Mouse (Mus musculus): ENCODE measurements around the gene Cage1.

The Cage1 gene

GRCm38 (mm10) chr13:38037044-38037687 lies at the start of gene Cage1:
TSS of gene Cage1 (minus strand) at chr13:38037069.
- DNase-seq (ENCODE audit: low spot score) = peak; percentile 97

GRCm38 (mm10) chr13:38081161-38081560 lies 44.3 kb upstream of the Cage1 start:
- DNase-seq (ENCODE audit: low spot score) = no peak

- DNase-seq (ENCODE audit: low spot score) = no peak
Observed at GRCm38 (mm10) chr13:38080725-38081124, 43.9 kb upstream of the Cage1 start.

- DNase-seq (ENCODE audit: low spot score) = no peak
Observed at GRCm38 (mm10) chr13:38080014-38080413, 43.1 kb upstream of the Cage1 start.

GRCm38 (mm10) chr13:38079366-38079765 lies 42.5 kb upstream of the Cage1 start:
- DNase-seq (ENCODE audit: low spot score) = no peak

- no peak for DNase-seq (ENCODE audit: low spot score)
Observed at GRCm38 (mm10) chr13:38078836-38079235, 42.0 kb upstream of the Cage1 start.

- DNase-seq (ENCODE audit: low spot score) = no peak
Observed at GRCm38 (mm10) chr13:38077113-38077512, 40.2 kb upstream of the Cage1 start.

GRCm38 (mm10) chr13:38074404-38074803 lies 37.5 kb upstream of the Cage1 start:
- no peak for DNase-seq (ENCODE audit: low spot score)

- DNase-seq (ENCODE audit: low spot score) = no peak
Observed at GRCm38 (mm10) chr13:38073374-38074307, 36.8 kb upstream of the Cage1 start.

GRCm38 (mm10) chr13:38070945-38071344 lies 34.1 kb upstream of the Cage1 start:
- DNase-seq (ENCODE audit: low spot score) = no peak

- peak; percentile 57 for DNase-seq (ENCODE audit: low spot score)
Observed at GRCm38 (mm10) chr13:38064854-38065663, 28.2 kb upstream of the Cage1 start.

- no peak for DNase-seq (ENCODE audit: low spot score)
Observed at GRCm38 (mm10) chr13:38062678-38063077, 25.8 kb upstream of the Cage1 start.

- DNase-seq (ENCODE audit: low spot score) = no peak
Observed at GRCm38 (mm10) chr13:38049888-38050287, 13.0 kb upstream of the Cage1 start.

GRCm38 (mm10) chr13:38037811-38038210 lies 942 bp upstream of the Cage1 start:
- no peak for DNase-seq (ENCODE audit: low spot score)

- DNase-seq (ENCODE audit: low spot score) = peak; percentile 24
Observed at GRCm38 (mm10) chr13:38036343-38037043, 376 bp downstream of the Cage1 start, which contains the start of gene Riok1. TSS of gene Riok1 (plus strand) at chr13:38036995.

- no peak for DNase-seq (ENCODE audit: low spot score)
Observed at GRCm38 (mm10) chr13:38028407-38028806, 8.5 kb downstream of the Cage1 start.

- DNase-seq (ENCODE audit: low spot score) = no peak
Observed at GRCm38 (mm10) chr13:38027618-38028248, 9.1 kb downstream of the Cage1 start.

GRCm38 (mm10) chr13:38025874-38026273 lies 11.0 kb downstream of the Cage1 start:
- DNase-seq (ENCODE audit: low spot score) = no peak

- DNase-seq (ENCODE audit: low spot score) = no peak
Observed at GRCm38 (mm10) chr13:38018791-38019190, 18.1 kb downstream of the Cage1 start.

- DNase-seq (ENCODE audit: low spot score) = no peak
Observed at GRCm38 (mm10) chr13:38015591-38015990, 21.3 kb downstream of the Cage1 start.

GRCm38 (mm10) chr13:38012436-38012835 lies 24.4 kb downstream of the Cage1 start:
- DNase-seq (ENCODE audit: low spot score) = no peak
